Mouse (Mus musculus): ENCODE measurements around the gene Eps8l1.

Gene Eps8l1

DNA sequence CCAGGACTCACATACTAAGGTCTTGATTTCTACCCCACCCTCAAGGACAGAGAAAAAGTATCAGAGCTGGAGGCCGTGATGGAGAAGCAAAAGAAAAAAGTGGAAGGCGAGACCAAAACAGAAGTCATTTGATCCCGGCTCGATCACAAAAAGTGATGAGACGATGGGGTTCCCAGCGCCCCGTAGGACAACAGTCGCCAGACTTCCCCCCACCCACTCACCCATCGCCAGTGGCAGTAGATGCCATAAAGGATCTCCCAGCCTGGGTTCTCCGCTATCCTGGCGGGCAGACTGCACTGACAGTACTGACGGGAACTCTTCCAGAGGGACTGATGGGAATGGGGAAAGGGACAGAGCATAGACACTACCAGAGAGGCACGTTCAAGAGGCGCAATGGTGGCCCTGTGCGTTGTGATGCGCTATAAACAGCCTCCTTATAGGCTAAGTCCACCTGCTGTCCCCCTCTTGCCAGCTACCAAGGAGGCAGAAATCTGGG lies 18.4 kb downstream of the Eps8l1 start:
- no peak for DNase-seq

DNA sequence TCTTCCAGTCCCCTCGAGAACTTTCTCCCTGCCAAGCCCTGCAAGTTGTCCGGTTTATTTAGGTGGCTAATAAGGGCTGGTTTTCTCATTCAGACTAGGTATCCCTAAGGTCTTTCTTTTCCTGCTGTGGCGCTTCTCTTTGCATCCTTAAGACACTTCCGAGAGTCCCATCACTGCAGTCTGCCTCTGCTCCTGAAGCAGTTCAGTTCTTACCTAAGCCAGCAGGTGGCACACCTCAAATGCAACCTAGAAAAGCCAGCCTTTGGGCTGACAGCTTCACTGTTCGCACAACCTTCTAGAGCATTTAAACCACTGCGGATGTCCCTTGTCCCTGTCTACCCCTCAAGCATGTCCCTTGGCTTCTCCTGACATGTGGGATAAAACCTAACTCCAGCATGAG lies 19.2 kb downstream of the Eps8l1 start:
- DNase-seq = peak; percentile 57

DNA sequence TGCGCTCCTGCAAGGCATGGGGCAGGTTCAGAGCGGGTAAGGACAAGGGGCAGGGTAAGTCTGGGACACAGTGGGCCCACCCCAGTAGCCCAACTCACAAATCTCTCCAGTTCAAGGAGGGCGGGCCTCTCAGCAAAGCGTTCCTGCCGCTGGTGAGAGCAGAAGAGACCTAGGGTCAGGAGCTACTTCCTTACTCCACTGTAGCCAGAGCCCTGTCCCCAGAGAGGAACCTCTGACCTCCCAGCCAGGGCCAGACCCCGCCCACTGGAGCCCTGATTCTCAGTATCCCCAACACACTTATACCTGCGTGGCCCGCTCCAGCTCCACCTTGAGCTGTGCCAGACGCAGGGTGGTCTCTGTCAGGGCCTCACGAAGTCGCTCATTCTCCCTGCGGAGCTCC lies 21.8 kb downstream of the Eps8l1 start:
- DNase-seq = no peak

DNA sequence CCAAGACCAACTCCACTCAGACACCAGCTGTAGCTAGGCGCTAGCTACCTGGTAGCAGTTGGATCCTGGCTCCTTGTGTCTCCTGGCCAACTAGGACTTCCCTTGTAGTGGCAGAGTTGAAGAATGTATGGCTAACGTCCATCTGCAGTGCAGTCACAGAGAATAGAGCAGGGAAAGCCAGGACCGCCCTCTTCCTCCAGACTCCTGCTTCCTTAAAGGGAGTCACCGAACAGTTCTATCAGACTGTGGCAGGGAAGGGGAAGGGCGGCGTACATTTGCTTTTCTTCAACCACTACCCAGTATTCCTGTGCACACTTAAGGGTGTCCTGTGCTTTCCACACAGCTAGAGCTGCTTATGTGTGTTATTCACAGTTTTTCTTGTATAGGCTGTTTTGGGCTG lies 30.8 kb downstream of the Eps8l1 start:
- peak; percentile 55 for DNase-seq

DNA sequence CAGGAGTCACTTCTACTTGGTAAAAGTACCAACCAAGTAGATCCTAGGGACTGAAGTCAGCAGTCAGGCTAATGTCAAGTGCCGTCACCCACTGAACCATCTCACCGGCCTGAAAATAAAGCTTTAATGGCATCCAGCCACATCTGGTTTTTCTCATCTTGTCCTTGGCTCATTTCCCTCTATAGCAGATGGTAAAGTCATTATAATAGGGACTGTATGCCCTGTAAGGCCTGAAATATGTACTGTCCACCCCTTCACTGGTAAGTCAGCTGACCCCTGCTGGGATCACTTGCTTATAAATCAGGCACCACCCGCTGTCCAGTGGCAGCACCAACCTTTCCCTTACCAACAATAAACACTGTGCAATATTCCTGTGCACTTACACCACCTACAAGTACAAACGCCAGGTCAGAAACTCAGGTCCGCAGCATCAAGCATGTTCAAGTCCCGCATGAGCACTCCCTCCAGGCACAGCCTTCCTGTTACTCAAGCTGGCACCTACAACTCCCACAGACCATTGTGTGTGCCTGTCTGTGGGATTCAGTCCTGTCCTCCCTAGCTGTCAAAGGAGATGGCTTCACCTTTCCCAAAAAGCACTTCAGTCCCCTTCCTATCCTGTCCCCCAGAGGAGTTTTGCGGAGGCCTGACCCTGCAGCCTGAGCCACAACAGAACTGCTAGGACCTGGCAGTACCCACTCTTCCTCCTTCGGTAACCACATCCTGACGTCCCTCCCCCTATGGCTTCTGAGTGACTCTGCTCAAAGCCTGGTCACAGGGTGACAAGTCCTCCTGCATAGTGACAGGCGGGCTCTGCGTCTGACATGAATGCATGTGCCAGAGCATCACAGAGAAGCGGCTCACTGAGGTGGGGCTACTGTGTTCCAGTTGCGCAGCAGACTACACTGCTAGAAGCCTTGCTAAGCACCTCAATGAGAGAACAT lies 32.1 kb downstream of the Eps8l1 start:
- no peak for DNase-seq

DNA sequence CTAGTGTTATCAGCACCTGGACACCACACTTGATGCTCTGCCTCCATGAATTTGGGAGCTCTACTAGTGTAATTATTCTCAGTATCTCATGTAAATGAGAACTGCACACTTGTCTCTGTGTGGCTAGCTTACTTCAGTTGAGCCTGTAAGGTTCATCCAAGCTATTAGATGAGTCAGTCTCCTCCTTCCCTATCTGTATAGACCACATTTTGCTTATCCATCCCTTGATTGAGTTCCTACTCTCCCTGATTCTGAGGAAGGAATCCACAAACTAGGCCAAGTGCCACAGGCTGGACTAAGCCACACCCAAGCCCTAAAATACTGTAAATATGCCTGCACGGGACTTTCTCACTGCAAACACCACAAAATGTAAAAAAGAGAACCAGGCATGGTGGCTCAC lies 33.5 kb downstream of the Eps8l1 start:
- DNase-seq = no peak

DNA sequence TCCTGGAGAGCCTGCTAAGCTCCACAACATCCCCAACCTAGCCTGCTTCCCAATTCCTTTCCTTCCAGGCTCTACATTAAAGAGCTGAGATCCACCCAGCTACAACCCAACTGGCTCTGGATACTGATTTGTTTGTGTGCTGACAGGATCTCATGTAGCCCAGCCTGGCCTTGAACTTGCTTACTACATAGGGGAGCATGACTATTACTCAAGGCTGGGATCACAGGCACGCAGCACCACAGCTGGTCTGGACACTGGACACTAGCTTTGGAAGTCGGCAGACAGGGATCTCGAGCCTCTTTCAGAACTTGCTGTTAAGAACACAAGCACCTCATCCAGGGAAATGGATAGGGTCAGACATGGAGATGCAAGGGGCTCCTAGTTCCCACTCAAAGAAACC lies 36.0 kb downstream of the Eps8l1 start:
- DNase-seq = no peak

DNA sequence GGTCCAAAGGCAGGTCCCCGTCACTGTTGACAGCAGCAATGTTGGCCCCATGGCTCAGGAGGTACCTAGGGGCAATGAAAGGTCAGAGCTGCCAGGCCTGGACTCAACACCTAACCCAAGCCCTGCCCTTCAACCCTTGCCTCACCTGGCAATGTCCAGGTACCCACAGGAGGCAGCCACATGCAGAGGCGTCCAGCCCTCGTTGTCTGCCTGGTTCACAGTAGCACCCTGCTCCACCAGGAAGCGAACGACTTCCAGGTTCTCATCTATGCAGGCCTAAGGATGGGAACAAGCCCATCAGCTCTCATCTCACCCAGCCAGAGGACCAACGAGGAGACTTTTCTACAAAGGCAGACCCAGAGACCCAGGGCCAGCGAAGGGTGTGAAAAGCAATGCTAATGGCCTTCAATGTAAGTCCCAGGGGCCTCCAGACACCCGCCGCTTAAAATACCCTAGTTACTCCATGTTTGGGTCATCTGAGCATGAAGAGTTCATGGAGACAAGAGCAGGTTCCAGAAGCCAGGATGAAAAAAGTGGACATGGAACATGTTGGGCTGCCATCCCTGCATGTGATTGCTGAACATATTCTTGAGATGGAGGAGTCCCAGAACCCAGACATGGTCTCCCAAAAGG lies 36.9 kb downstream of the Eps8l1 start:
- no peak for DNase-seq

DNA sequence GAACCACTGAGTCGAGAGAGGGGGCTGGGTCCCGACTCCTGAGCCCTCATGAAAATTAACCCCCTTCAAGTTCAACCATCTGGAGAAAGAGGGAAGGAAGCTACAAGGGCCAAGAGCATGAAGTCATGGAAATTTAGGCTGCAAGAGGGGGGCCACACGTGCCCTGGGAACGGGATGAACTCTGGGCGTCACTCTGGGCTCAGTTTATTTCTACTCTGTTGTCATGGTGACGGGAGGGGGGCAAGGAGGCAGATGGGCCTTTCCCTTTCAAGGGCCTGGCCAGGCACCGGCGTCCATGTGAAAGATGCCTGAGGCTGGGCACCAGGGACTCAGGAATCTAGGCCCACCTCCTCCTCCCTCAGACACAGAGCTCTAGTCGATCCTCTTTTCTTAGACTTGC lies 37.8 kb downstream of the Eps8l1 start:
- DNase-seq = peak; percentile 75

DNA sequence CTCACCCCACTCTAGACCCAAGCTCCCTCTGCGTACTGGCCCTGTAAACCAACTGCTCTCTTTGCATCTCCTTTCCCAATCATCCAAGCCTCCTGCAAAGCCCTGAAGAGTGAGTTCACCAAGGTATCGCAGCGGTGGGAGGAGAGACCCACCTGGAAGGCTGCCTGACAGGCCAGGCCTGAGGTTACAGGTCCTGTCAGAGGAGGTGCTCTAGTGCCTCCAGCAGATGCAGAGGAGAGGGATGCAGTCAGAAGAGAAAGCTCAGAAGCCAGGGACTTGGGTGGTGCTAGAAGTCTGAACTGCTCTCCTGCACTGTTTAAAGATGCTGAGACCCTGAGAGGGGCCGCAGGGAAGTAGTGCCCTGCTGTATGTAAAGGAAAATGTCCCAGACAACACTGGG lies 38.6 kb downstream of the Eps8l1 start:
- no peak for DNase-seq

DNA sequence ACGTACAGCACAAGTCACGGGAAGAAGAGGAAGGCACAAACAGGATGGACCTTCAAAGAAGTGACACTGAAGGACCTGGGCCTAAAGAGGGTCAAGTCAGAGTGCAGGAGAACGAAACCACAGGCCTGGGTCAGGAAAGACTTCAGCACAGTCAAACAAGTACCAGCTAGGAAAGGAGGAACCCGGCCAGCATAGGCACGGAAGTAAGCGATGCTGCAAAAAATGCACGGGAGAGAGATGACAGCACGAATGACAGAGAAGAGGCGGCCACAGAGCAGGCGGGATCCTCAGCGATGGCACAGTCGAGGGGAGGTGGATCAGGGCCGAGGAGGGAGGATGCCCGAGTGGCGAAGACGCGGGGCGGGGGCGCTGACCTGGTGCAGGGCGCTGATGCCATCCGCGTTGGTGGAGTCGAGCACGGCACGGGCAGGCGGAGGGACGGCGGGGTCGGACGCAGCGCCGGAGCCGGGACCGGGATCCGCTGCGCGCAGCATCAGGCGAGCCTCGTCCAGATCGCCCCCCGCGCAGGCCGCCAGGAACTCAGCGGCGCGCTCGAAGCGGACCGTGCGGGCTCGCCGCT lies 40.5 kb downstream of the Eps8l1 start:
- peak; percentile 59 for DNase-seq

DNA sequence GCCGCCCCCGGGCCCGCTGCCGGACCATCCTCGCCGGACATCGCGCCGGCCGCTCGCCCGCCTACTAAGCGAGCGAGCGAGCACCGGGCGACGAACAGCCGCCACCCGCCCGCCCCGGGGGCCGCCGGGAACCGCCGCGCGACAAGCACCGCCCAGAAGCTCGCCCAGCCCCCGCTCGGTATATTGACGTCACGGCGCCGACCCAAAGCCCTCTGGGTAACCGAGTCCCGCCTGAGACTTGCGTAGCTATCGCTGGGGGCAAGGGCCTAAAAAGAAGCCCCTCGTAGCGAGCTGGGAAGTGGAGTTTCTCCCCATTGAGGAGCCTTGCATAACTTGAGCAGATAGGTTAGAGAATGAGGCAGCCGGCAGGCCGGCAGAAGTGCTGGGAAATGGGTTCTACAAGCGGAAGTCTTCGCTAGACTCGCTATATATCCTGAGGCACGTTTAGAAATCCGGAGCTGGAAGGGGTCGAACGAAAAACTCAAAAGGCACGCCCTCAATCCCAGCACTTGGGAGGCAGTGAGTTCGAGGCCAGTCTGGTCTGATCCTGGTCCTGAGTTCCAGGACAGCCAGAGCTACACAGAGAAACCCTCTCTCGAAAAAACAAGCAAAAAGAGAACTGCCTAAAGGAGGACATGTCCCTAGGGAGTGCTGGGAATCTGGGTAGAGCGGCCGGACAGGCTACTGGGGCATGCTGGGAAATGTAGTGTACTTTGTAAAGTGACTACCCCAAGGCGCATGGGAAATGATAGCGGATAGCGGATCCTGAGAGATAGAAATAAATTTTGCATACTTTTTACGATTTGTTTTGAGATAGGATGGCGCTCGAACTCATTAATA lies 41.3 kb downstream of the Eps8l1 start, which contains the start of gene Ppp1r12c:
Ppp1r12c (minus strand) TSS at position 123 of the 840 bp plus-strand sequence.
- DNase-seq = peak; percentile 96

DNA sequence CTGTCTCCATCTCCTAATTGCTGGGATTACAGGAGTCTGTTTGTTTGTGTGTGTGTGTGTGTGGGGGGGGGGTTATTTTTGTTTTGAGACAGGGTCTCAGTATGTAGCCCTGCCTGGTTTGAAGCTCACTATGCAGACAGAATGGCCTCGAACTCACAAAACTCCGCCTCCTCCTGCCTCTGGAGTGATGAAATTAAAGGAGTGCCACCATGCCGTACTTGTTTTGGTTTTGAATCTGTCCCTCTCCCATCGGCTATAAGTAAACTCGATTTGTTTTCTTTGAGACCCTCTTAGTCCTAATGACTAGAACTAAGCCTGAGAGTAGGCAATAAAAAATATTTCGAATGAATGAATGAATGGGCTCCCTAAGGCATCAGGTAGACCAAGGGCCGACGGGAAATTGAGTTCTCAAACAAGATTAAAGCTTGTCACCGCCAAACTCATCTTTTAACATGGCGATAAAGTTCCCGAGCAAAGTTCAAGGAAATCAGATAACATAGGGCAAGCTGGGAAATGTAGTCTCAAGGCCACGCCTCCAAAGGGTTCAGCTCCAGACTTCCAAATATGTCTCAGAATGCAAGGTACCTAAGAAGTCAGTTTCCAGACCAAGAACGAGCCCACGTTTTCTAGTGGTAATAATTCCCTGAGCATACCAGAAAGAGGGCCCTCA lies 42.1 kb downstream of the Eps8l1 start:
- peak; percentile 66 for DNase-seq

DNA sequence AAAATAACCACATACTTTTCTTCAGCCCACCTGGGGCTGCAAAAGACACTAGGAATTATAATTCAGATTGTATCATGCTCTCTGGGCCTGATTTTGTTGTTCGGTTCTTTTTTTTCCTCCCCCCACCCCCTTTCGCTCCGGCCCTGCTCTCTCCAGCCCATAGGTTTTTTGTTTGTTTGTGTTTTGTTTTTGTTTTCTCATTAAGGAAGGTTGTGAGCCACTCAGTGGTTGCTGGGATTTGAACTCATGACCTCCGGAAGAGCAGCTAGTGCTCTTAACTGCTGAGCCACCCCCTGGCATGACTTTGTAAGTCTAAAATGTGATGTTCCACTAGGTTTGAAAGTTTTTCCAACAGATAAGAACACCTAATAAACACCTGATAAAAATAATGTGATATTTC lies 42.6 kb downstream of the Eps8l1 start:
- no peak for DNase-seq

DNA sequence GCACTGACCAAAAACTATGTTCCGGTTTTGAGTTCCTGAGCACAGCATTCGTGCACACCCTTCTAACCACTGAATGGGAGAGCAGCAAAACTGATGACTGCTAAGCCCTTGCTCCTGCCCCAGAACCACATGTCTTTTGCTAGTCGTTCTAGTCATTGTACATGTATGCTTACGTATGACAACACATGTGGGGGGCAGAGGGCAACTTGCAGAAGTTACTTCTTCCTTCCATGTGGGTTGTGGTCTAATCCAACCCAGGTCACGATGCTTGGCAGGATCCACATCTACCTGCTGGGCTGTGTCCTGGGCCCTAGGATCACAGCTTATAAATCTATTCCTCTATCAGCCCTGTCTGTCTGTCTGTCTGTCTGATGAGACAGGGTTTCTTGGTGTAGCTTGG lies 43.4 kb downstream of the Eps8l1 start:
- no peak for DNase-seq

DNA sequence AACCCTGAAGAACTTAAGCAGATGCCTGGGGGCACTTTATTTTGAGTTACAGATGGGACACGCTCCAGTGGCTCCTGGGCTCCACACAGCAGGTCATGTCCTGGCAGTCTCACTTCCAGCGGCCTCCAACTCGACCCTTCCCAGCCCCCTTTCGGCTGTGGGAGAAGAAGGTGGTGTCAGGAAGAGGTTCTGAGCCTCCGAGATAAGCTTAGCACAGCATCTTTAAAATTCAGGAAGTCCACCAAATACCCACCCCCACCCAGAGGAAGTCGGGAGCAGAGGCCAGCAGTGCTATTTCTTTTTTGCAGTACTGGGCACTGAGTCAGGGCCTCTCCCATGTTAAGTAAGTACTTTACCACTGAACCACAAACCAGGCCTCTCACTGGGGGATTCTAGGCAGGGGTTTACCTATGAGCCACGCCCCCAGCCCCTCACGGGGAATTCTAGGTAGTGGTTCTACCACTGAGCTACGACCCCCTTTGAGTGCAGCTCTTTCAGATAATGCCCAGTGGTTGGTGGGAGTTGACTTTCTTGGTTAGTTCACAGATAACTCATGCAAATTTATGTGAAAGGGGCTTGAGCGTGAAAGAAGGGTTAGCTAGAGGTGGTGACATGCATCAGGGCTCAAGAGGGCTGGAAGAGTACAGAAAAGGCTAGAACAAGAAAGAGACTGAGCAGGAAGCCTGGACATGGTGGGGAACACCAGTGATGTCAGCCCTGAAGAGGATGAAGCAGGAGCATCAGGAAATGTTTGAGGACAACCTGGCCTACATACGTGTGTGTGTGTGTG lies 44.4 kb downstream of the Eps8l1 start:
- DNase-seq = no peak

DNA sequence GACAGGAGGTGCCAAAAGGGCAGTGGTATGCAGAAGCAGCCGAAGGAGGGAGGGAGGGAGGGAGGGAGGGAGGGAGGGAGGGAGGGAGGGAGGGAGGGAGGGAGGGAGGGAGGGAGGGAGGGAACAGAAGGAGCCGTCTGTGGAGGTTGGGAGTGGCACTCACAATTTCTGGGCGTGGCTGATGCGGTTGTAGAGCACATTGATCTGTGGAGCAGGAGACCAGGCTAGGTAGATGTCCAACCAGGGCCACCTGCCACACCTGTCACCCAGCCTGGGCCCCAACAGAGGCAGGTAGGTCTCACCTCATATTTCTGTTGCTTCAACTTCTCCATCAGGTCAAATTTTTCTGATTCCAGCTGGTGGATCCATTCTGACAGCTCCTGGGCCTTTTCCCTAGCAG lies 46.7 kb downstream of the Eps8l1 start:
- no peak for DNase-seq

DNA sequence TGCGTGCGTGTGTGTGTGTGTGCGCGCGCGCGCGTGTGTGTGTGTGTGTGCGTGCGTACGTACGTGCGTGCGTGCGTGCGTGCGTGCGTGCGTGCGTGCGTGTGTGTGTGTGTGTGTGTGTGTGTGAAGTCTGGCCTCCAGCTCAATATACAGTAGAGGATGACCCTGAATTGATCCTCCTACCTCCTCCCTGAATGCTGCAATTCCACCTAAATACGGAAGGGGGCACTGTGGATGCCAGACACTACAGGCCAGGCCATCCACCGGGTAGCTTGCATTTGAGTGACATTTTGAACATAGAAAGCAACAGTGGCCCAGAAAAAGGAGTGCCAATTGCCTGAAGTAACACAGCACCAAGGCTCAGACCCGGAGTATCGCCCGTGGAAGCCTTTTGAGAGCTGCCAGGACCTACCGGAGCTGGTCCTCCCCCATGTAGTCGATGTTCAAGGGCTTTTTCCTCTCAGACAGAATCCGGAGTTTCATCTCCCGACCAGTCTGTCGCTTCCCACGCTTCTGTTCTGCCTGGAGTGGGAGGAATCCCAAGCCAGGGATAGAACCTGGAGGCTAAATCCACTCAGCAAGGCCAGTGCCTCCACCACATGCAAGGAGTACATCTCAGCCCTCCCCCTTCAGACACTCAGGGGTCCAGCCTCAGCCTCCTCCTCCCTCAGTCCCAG lies 47.7 kb downstream of the Eps8l1 start:
- no peak for DNase-seq

DNA sequence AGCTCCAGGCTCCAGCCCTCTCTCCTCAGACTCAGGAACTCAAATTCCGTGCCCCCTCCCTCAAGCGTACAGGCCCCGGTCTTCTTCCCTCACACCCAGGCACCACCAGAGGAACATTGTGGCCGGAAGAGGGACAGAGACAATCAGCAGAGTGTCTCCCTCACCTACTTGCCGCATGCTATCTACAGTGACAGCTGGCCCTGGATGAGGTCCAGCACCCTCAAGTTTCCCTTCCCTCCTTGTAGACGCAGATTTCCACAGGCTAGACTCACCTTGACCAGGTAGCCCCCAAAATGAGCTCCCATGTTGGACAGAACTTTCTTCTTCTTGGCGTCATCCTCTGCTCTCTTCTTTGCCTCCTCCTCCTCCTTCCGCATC lies 48.3 kb downstream of the Eps8l1 start:
- no peak for DNase-seq

DNA sequence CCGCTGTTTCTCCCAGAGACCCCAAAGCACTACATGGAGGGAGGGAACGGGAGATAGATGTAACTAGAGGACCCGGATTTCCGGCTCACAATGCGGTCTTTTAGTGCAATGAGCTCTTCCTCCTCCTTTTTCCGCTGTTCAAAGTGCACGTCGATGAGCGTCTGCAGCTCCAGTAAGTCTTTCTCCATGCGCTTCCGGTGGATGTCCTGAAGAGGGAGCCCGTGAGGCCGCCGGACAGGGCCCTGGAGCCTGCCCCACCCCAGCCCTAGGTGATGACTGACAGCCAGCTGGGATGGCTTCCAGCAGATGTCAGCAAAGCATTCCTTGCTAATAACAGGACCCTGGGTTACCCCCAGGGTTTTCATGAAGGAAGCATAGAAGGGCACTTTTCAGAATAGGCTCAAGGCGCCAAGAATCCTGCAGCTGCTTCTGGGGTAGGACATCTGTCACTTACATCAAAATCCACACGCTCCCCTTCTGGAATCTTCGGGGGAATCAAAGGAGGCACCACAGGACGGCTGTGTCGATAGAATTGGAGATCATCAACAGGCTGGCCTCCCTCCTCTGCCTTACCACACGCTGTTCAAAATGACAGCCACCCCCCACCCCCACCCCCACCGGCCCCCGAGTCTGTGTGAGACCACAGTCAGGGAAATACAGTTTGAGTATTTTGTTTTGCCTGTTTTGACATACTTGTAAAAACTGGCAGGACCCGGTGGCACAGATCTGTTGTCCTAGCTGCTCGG lies 49.6 kb downstream of the Eps8l1 start:
- DNase-seq = peak; percentile 84

Data from kidney, postnatal 14 days (tissue).